Mouse (Mus musculus) kidney, adult 18-20 months (tissue): ENCODE data around the gene Zfp384.

ENCODE experiments used
- DNase-seq: peaks from one replicate; pipeline ENCODE4 v3.0.0; 2021

Gene Zfp384

GRCm38 (mm10) chr6:125009129-125009180 is at the start of gene Zfp384:
Zfp384 (plus strand) TSS chr6:125009145.
- DNase-seq: no peak

GRCm38 (mm10) chr6:124959960-124960359 is 49.0 kb upstream of the Zfp384 start:
- no peak for DNase-seq

GRCm38 (mm10) chr6:124961021-124961420 is 47.9 kb upstream of the Zfp384 start:
- no peak for DNase-seq

- no peak for DNase-seq
Measured at GRCm38 (mm10) chr6:124964638-124965037, 44.3 kb upstream of the Zfp384 start.

GRCm38 (mm10) chr6:124965088-124965719 is 43.7 kb upstream of the Zfp384 start, which contains the start of gene Cops7a:
Cops7a (minus strand) TSS chr6:124965538.
- DNase-seq: peak; percentile 95

GRCm38 (mm10) chr6:124965747-124966146 is 43.2 kb upstream of the Zfp384 start:
- no peak for DNase-seq

- DNase-seq: no peak
Measured at GRCm38 (mm10) chr6:124966466-124967118, 42.4 kb upstream of the Zfp384 start.

- peak; percentile 64 for DNase-seq
Measured at GRCm38 (mm10) chr6:124967766-124968165, 41.2 kb upstream of the Zfp384 start.

GRCm38 (mm10) chr6:124992241-124992640 is 16.7 kb upstream of the Zfp384 start:
- no peak for DNase-seq

- no peak for DNase-seq
Measured at GRCm38 (mm10) chr6:124993365-124993764, 15.6 kb upstream of the Zfp384 start.

GRCm38 (mm10) chr6:124993876-124994275 is 15.1 kb upstream of the Zfp384 start:
- DNase-seq: no peak

- no peak for DNase-seq
Measured at GRCm38 (mm10) chr6:124995246-124995645, 13.7 kb upstream of the Zfp384 start.

- DNase-seq: no peak
Measured at GRCm38 (mm10) chr6:124995831-124996403, 13.0 kb upstream of the Zfp384 start.

GRCm38 (mm10) chr6:124996551-124997501 is 12.1 kb upstream of the Zfp384 start, which contains the start of gene Pianp:
Pianp (plus strand) TSS chr6:124996694.
- peak; percentile 73 for DNase-seq

GRCm38 (mm10) chr6:124998066-124998465 is 10.9 kb upstream of the Zfp384 start:
- no peak for DNase-seq

GRCm38 (mm10) chr6:124999091-124999490 is 9.9 kb upstream of the Zfp384 start:
- DNase-seq: no peak

- DNase-seq: no peak
Measured at GRCm38 (mm10) chr6:124999546-124999945, 9.4 kb upstream of the Zfp384 start.

GRCm38 (mm10) chr6:125003706-125004105 is 5.2 kb upstream of the Zfp384 start:
- DNase-seq: no peak

- DNase-seq: no peak
Measured at GRCm38 (mm10) chr6:125005086-125005485, 3.9 kb upstream of the Zfp384 start.

- DNase-seq: no peak
Measured at GRCm38 (mm10) chr6:125008060-125008459, 885 bp upstream of the Zfp384 start.

- peak; percentile 96 for DNase-seq
Measured at GRCm38 (mm10) chr6:125008586-125009128, 288 bp upstream of the Zfp384 start.

- peak; percentile 83 for DNase-seq
Measured at GRCm38 (mm10) chr6:125009181-125010073, 482 bp downstream of the Zfp384 start.
